Mouse (Mus musculus) heart, embryonic 11.5 days (tissue): Measurements from ENCODE around the gene Tsen54. TPM values are rescaled to one million over a fixed set of nuclear protein-coding genes. Genes with fewer than 3 reads are reported as not detected.

Source experiments
- ATAC-seq: fragments of 200-750 bp; cut with Nextera tagmentation; replicated peaks from 2 replicates; pipeline ENCODE4 v1.8.0; 2017; ENCODE audit warnings: moderate library complexity; ENCODE audit not compliant: insufficient number of reproducible peaks, low FRiP score, low TSS enrichment
- H3K27ac ChIP-seq: fragments of 300-500 bp; sonication (generic); 2 replicates; pipeline ENCODE4 v1.5.1; 2014; ENCODE audit warnings: mild to moderate bottlenecking, low read depth, low read length
- H3K27me3 ChIP-seq: fragments of 300-500 bp; sonication (generic); 2 replicates; pipeline ENCODE4 v1.6.1; 2014; ENCODE audit warnings: mild to moderate bottlenecking, low read length, mixed read lengths; ENCODE audit not compliant: control insufficient read depth, insufficient read depth
- H3K36me3 ChIP-seq: fragments of 300-500 bp; sonication (generic); 2 replicates; pipeline ENCODE4 v1.6.1; 2014; ENCODE audit warnings: mild to moderate bottlenecking, low read length, moderate library complexity, mixed read lengths; ENCODE audit not compliant: control insufficient read depth, insufficient read depth
- H3K4me1 ChIP-seq: fragments of 300-500 bp; sonication (generic); 2 replicates; pipeline ENCODE4 v1.6.1; 2014; ENCODE audit warnings: low read length; ENCODE audit not compliant: control insufficient read depth, insufficient read depth
- H3K4me2 ChIP-seq: fragments of 300-500 bp; sonication (generic); 2 replicates; pipeline ENCODE4 v1.6.1; 2014; ENCODE audit warnings: mild to moderate bottlenecking, moderate library complexity
- H3K4me3 ChIP-seq: fragments of 300-500 bp; sonication (generic); 2 replicates; pipeline ENCODE4 v1.5.1; 2014; ENCODE audit warnings: low read depth, low read length
- H3K9ac ChIP-seq: fragments of 300-500 bp; sonication (generic); 2 replicates; pipeline ENCODE4 v1.6.1; 2014; ENCODE audit warnings: mild to moderate bottlenecking, low read depth, low read length, moderate library complexity
- H3K9me3 ChIP-seq: fragments of 300-500 bp; sonication (generic); replicated peaks from 2 replicates; pipeline ENCODE4 v1.6.1; 2016; ENCODE audit warnings: low read length; ENCODE audit not compliant: control insufficient read depth
- WGBS: fragments of 180-500 bp; shearing (Covaris S2); extraction: QIAGEN DNeasy Blood & Tissue Kit; methylation state at CpG from one replicate; pipeline ENCODE4 v1.1.7; 2014; ENCODE audit not compliant: insufficient replicate concordance; 5-methylcytosine and 5-hydroxymethylcytosine counted together
- polyA plus RNA-seq: library from polyadenylated mRNA; unstranded; fragments of >200 nt; fragmentation: Nextera tagmentation; extraction: Ambion mirVana; gene quantifications from 2 replicates; pipeline ENCODE4 v1.2.1, GENCODE M21; 2014

Tsen54 gene
- polyA plus RNA-seq, 1 experiment from 2014 or later = 20.8 TPM

- 40% methylated on average over 18 of the region's 18 CpGs for WGBS
- no peaks in the 10 kb centered on the region for H3K9me3 ChIP-seq
- peak overlapping the region; percentile 57 for H3K27ac ChIP-seq
- H3K9ac ChIP-seq = peak overlapping the region; percentile 6; the same call in 1 of the 2 replicates
- H3K27me3 ChIP-seq = no peaks in the 10 kb centered on the region
- no peak for ATAC-seq
- H3K4me2 ChIP-seq = peak overlapping the region; percentile 20
- H3K4me3 ChIP-seq = no peak overlapping the region
- H3K4me1 ChIP-seq = peaks cover 57% of the 10 kb centered on the region
- H3K36me3 ChIP-seq = 0 out of 2 replicates have a peak, but pooled peaks cover 3% of the 10 kb centered on the region
These were observed 38.5 kb upstream of the Tsen54 start for GRCm38 (mm10) chr11:115775821-115776665.

GRCm38 (mm10) chr11:115776954-115777353 lies 37.6 kb upstream of the Tsen54 start:
- Histone ChIP-seq H3K9me3 (no peaks in the 10 kb centered on the region), H3K36me3 (0 out of 2 replicates have a peak, but pooled peaks cover 3% of the 10 kb centered on the region), H3K4me1 (peaks cover 59% of the 10 kb centered on the region), H3K27me3 (no peaks in the 10 kb centered on the region), H3K4me3 (no peak overlapping the region), H3K27ac (peak overlapping the region; percentile 29; the same call in 1 of the 2 replicates), H3K4me2 (no peak overlapping the region), H3K9ac (no peak overlapping the region)
- no peak for ATAC-seq
- 71% methylated on average over 9 of the region's 9 CpGs for WGBS

- 85% methylated on average over 17 of the region's 17 CpGs for WGBS
- Histone ChIP-seq H3K4me1 (peaks cover 59% of the 10 kb centered on the region), H3K4me3 (no peak overlapping the region), H3K4me2 (no peak overlapping the region), H3K36me3 (no peaks in the 10 kb centered on the region), H3K27me3 (no peaks in the 10 kb centered on the region), H3K27ac (0 out of 2 replicates have a peak overlapping the region, but pooled peaks have one; percentile 29), H3K9me3 (no peaks in the 10 kb centered on the region), H3K9ac (no peak overlapping the region)
- ATAC-seq = no peak
These were observed 36.8 kb upstream of the Tsen54 start for GRCm38 (mm10) chr11:115777487-115778335.

- ATAC-seq = peak; percentile 90
- 0 out of 2 replicates have a peak overlapping the region, but pooled peaks have one; percentile 6 for H3K4me3 ChIP-seq
These were observed 35.4 kb upstream of the Tsen54 start for GRCm38 (mm10) chr11:115779038-115779571.

GRCm38 (mm10) chr11:115780141-115781070 lies 34.1 kb upstream of the Tsen54 start:
- Histone ChIP-seq H3K4me1 (peaks cover 49% of the 10 kb centered on the region), H3K27ac (peak overlapping the region; percentile 91), H3K9me3 (no peaks in the 10 kb centered on the region), H3K4me2 (peak overlapping the region; percentile 56), H3K9ac (peak overlapping the region; percentile 64), H3K27me3 (no peaks in the 10 kb centered on the region), H3K4me3 (no peak overlapping the region), H3K36me3 (no peaks in the 10 kb centered on the region)
- 19% methylated on average over 20 of the region's 20 CpGs for WGBS
- ATAC-seq = no peak

More at GRCm38 (mm10) chr11:115779038-115779571, 35.4 kb upstream of the Tsen54 start:
- H3K27me3 ChIP-seq = no peaks in the 10 kb centered on the region
- H3K4me2 ChIP-seq = peak overlapping the region; percentile 56
- no peaks in the 10 kb centered on the region for H3K36me3 ChIP-seq
- H3K4me1 ChIP-seq = peaks cover 59% of the 10 kb centered on the region
- H3K9me3 ChIP-seq = no peaks in the 10 kb centered on the region
- 2% methylated on average over 9 of the region's 9 CpGs for WGBS
- H3K9ac ChIP-seq = peak overlapping the region; percentile 64
- peak overlapping the region; percentile 91 for H3K27ac ChIP-seq

DNA sequence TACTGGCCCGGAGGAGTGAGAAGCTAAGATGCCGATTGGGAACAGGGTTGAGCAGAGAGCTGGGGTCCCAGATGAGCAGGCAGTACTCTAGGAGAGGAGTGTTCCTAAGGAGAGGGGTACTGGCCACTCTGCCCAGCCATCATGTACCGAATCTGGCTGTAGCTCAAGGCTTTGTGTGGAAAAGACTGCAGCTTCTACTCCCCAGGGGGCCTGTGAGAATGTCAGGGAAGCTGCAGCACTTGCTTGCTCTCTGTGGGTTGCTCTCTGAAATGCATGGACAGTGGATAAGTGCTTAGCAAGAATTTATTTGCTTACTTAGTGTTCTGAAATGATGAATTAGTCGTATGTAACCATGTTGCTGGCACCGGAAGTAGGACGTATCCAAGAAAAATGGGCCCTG lies 28.1 kb upstream of the Tsen54 start:
- Histone ChIP-seq H3K4me1 (no peaks in the 10 kb centered on the region), H3K27me3 (no peaks in the 10 kb centered on the region), H3K4me2 (no peak overlapping the region), H3K27ac (no peak overlapping the region), H3K4me3 (no peak overlapping the region), H3K36me3 (peaks cover 24% of the 10 kb centered on the region; the same call in 1 of the 2 replicates), H3K9me3 (no peaks in the 10 kb centered on the region), H3K9ac (no peak overlapping the region)
- no peak for ATAC-seq
- WGBS = 77% methylated on average over 6 of the region's 6 CpGs

- Histone ChIP-seq H3K9me3 (no peaks in the 10 kb centered on the region), H3K36me3 (peaks cover 46% of the 10 kb centered on the region), H3K27me3 (no peaks in the 10 kb centered on the region), H3K4me3 (no peak overlapping the region), H3K9ac (no peak overlapping the region), H3K4me1 (no peaks in the 10 kb centered on the region), H3K4me2 (no peak overlapping the region), H3K27ac (no peak overlapping the region)
- no peak for ATAC-seq
- WGBS = 93% methylated on average over 7 of the region's 7 CpGs
These were observed 24.7 kb upstream of the Tsen54 start for GRCm38 (mm10) chr11:115789787-115790186.
